Mouse (Mus musculus): ENCODE data around the gene Hddc2.

DNA sequence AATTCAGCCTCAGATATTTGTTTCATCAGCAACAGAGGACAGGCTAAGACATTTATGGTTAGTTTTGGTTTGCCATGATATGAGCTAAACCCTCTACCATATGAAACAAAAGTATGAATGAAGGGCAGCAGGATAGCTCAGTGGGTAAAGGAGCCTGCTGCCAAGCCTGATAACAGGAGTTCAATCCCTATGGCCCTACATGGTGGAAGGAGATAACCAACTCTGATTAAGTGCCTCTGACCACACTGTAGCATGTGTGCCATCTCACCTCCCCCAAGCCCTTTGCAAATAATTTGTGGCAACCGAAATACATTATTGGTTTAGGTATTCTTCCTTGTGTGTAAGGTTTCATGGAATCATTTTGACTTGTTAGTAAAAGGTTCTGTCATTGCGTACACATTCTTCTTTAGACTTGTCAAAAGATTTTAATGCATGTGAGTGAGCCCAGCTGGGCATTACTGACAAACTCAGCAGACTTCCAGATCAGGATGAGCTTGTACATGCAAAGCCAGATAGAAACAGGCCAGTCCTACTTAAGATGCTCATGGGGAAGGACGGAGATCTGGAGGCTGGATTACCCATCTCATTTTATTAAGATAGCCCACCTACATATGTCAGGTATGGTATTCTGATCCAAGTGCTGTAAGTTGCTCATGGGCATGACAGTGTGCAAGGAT is 17.2 kb downstream of the Hddc2 start:
- no peak for TF ChIP-seq CTCF (IDR thresholded peaks at IDR 0.05; ENCODE audit: control insufficient read depth, insufficient read depth, insufficient replicate concordance, low read depth, low read length)
- TF ChIP-seq POLR2A (IDR thresholded peaks at IDR 0.05; ENCODE audit: control insufficient read depth, low read depth, low read length) = no peak
